Mouse (Mus musculus) brain, embryonic 14.5 days (tissue): ENCODE results near the gene Gm8257.
"Not testable (repeated sequence)": the region's sequence is repeated elsewhere in the genome, so short reads cannot be mapped to it uniquely, and the experiment has no call there.

Source experiments
- CTCF ChIP-seq: fragments of 200-500 bp; IDR thresholded peaks from 2 replicates; pipeline ENCODE4 v1.5.1; 2012; ENCODE audit warnings: inconsistent platforms, mild to moderate bottlenecking, moderate library complexity, borderline replicate concordance; ENCODE audit not compliant: insufficient read depth, insufficient read length; ENCODE audit errors: extremely low read depth
- POLR2A ChIP-seq: fragments of 200-500 bp; IDR thresholded peaks from 2 replicates; pipeline ENCODE4 v1.6.1; 2012; ENCODE audit warnings: mild to moderate bottlenecking, inconsistent platforms, borderline replicate concordance; ENCODE audit not compliant: poor library complexity, insufficient read depth, insufficient read length, severe bottlenecking; ENCODE audit errors: extremely low read depth

DNA sequence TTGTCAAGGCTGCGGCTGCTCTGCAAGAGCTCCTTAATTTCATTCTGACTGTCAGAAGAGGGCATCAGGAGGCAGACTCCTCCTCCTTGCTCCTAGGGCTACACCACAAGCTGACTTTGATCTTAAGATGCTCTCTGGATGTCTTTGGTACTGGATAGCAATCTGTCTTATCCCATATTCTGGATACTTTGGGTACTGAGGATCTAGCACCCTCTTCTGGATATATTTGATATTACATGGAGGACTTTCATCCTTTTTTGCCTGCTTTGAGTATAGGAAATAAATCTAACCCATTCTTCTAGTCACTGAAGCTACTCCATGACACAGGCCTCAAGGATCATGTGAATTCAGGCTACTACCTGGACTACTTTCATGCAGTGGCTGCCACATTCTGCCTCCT, 36.5 kb upstream of the Gm8257 start:
- not testable (repeated sequence) for TF ChIP-seq CTCF, POLR2A
